Mouse (Mus musculus): ENCODE results near the gene Tbck. TPM values are rescaled to one million over a fixed set of nuclear protein-coding genes. Genes with fewer than 3 reads are reported as not detected.

Gene Tbck
- polyA plus RNA-seq, 1 experiment: 3.3 TPM

DNA sequence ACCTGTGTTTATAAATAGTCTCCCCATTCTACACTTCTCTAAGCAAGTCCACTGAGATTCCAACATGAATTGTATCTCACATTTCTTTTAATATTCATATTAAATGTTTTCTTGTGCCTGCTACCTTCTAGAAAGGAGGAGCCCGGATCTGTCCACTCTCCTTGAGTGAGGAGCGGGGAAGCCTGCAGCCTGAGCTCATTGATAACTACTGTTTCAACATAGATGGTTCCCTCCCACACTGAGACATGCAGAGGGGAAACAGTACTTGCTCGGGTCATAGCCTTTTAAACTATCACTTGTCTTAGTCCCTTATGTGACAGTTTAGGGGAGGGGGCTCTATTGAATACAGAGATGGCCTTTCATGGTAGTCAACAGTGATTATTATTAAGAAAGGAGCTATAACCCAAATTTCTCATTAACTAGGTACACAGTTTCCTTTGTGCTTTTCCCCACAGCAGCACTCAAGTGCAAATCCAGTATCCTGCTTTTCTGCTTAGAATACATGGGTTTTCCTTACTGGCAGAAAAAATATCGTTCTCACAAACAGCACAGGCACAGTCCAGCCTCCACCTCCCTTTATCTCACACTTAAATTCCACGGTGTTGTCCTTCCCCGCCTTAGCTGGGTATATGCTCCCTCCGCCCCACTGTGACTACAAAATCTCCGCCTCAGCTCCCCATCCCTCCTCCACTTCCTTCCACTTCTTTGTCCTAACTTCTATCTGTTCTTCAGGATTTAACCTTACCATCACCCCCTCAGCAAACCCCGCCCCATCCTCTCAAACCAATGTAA lies 130.0 kb downstream of the Tbck start:
- Histone ChIP-seq H3K27me3 (ENCODE audit: control insufficient read depth, insufficient read depth, insufficient read length) (no peaks in the 10 kb centered on the region), H3K4me2 (ENCODE audit: low read depth) (no peak overlapping the region), H3K36me3 (ENCODE audit: control insufficient read depth, insufficient read depth) (peaks cover 3% of the 10 kb centered on the region), H3K4me3 (no peak overlapping the region), H3K79me2 (ENCODE audit: control insufficient read depth, insufficient read depth) (no peaks in the 10 kb centered on the region), H3ac (ENCODE audit: control insufficient read depth, insufficient read length) (no peak overlapping the region)
- no peak for TF ChIP-seq TCF12 (IDR thresholded peaks at IDR 0.05; ENCODE audit: insufficient read depth, poor library complexity, severe bottlenecking)
- no peak for TF ChIP-seq MYOD1 (IDR thresholded peaks at IDR 0.05; ENCODE audit: control insufficient read depth in 1 of 3, insufficient read length in 2 of 3, low read depth in 2 of 3)
- no peak for TF ChIP-seq POLR2AphosphoS2 (IDR thresholded peaks at IDR 0.05; ENCODE audit: insufficient read length, low read depth)
- no peak for TF ChIP-seq REST (IDR thresholded peaks at IDR 0.05; ENCODE audit: insufficient read depth, insufficient read length)
- no peak for TF ChIP-seq MAX (IDR thresholded peaks at IDR 0.05; ENCODE audit: low read depth)
- no peak for TF ChIP-seq SRF (IDR thresholded peaks at IDR 0.05; ENCODE audit: control insufficient read depth, insufficient read length, low read depth)
- no peak for TF ChIP-seq USF1 (IDR thresholded peaks at IDR 0.05; ENCODE audit: low read depth)
- TF ChIP-seq TCF3 (IDR thresholded peaks at IDR 0.05; ENCODE audit: insufficient read length, low read depth): no peak
- no peak for TF ChIP-seq POLR2A (IDR thresholded peaks at IDR 0.05; ENCODE audit: insufficient read length, low read depth)
- TF ChIP-seq E2F4 (IDR thresholded peaks at IDR 0.05; ENCODE audit: insufficient read depth): no peak
- TF ChIP-seq MYOG (IDR thresholded peaks at IDR 0.05; ENCODE audit: control insufficient read depth in 1 of 3, insufficient read depth in 1 of 3, insufficient read length in 2 of 3, low read depth in 2 of 3): no peak
- no peak for TF ChIP-seq CEBPB (IDR thresholded peaks at IDR 0.05; ENCODE audit: insufficient read depth, poor library complexity, severe bottlenecking)

- Histone ChIP-seq H3ac (ENCODE audit: control insufficient read depth, insufficient read length) (no peak overlapping the region), H3K79me2 (ENCODE audit: control insufficient read depth, insufficient read depth) (no peaks in the 10 kb centered on the region), H3K27me3 (ENCODE audit: control insufficient read depth, insufficient read depth, insufficient read length) (no peaks in the 10 kb centered on the region), H3K4me3 (no peak overlapping the region), H3K36me3 (ENCODE audit: control insufficient read depth, insufficient read depth) (peaks cover 3% of the 10 kb centered on the region), H3K4me2 (ENCODE audit: low read depth) (no peak overlapping the region)
- TF ChIP-seq MAX (IDR thresholded peaks at IDR 0.05; ENCODE audit: low read depth) (no peak), E2F4 (IDR thresholded peaks at IDR 0.05; ENCODE audit: insufficient read depth) (no peak), POLR2A (IDR thresholded peaks at IDR 0.05; ENCODE audit: insufficient read length, low read depth) (no peak), REST (IDR thresholded peaks at IDR 0.05; ENCODE audit: insufficient read depth, insufficient read length) (no peak), SRF (IDR thresholded peaks at IDR 0.05; ENCODE audit: control insufficient read depth, insufficient read length, low read depth) (no peak), POLR2AphosphoS2 (IDR thresholded peaks at IDR 0.05; ENCODE audit: insufficient read length, low read depth) (no peak), USF1 (IDR thresholded peaks at IDR 0.05; ENCODE audit: low read depth) (no peak), MYOG (IDR thresholded peaks at IDR 0.05; ENCODE audit: control insufficient read depth in 1 of 3, insufficient read depth in 1 of 3, insufficient read length in 2 of 3, low read depth in 2 of 3) (no peak), MYOD1 (IDR thresholded peaks at IDR 0.05; ENCODE audit: control insufficient read depth in 1 of 3, insufficient read length in 2 of 3, low read depth in 2 of 3) (no peak), TCF3 (IDR thresholded peaks at IDR 0.05; ENCODE audit: insufficient read length, low read depth) (no peak), CEBPB (IDR thresholded peaks at IDR 0.05; ENCODE audit: insufficient read depth, poor library complexity, severe bottlenecking) (no peak), TCF12 (IDR thresholded peaks at IDR 0.05; ENCODE audit: insufficient read depth, poor library complexity, severe bottlenecking) (no peak)
Observed at GRCm38 (mm10) chr3:132814791-132815496, 131.0 kb downstream of the Tbck start.

DNA sequence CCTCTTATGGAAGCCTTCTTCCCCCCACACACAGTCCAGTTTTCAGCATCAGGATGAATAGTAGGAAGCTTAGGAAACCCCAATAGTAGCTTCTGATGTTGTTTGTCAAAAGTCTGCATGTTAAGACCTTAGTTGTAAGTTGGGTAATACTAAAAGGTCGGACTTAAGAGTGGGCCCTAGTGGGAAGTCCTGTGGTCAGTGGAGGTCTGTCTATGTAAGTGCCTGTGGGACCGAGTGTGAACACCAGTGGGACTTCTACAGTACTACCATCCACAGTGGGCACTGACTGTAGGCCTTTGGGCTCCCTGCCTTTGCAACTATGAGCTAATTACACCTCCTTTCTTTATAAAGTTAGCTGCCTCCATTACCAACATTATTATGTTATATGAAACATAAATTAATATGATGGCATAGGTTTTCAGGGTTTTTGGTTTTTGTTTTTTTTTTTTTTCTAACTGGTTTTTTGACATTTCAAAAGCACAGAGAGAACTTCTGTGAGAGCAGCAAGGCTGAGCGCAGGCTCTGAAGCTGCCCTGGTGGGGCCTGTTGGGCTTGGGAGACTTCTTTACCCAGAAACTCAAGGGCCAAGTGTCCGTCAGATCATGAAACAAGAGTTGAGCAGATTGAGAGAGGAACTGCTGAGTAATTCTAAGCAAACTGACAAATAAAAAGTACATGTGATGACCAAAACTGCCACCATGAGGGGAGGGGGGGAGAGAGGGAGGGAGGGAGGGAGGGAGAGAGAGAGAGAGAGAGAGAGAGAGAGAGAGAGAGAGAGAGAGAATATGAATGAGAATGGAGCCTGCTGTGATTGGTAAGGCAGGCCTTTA lies 131.8 kb downstream of the Tbck start:
- Histone ChIP-seq H3K36me3 (ENCODE audit: control insufficient read depth, insufficient read depth) (peaks cover 3% of the 10 kb centered on the region), H3K27me3 (ENCODE audit: control insufficient read depth, insufficient read depth, insufficient read length) (no peaks in the 10 kb centered on the region), H3K79me2 (ENCODE audit: control insufficient read depth, insufficient read depth) (no peaks in the 10 kb centered on the region), H3K4me2 (ENCODE audit: low read depth) (no peak overlapping the region), H3ac (ENCODE audit: control insufficient read depth, insufficient read length) (no peak overlapping the region), H3K4me3 (no peak overlapping the region)
- no peak for TF ChIP-seq POLR2AphosphoS2 (IDR thresholded peaks at IDR 0.05; ENCODE audit: insufficient read length, low read depth)
- TF ChIP-seq MYOD1 (IDR thresholded peaks at IDR 0.05; ENCODE audit: control insufficient read depth in 1 of 3, insufficient read length in 2 of 3, low read depth in 2 of 3): no peak
- no peak for TF ChIP-seq POLR2A (IDR thresholded peaks at IDR 0.05; ENCODE audit: insufficient read length, low read depth)
- no peak for TF ChIP-seq TCF12 (IDR thresholded peaks at IDR 0.05; ENCODE audit: insufficient read depth, poor library complexity, severe bottlenecking)
- TF ChIP-seq MYOG (IDR thresholded peaks at IDR 0.05; ENCODE audit: control insufficient read depth in 1 of 3, insufficient read depth in 1 of 3, insufficient read length in 2 of 3, low read depth in 2 of 3): no peak
- TF ChIP-seq MAX (IDR thresholded peaks at IDR 0.05; ENCODE audit: low read depth): no peak
- no peak for TF ChIP-seq TCF3 (IDR thresholded peaks at IDR 0.05; ENCODE audit: insufficient read length, low read depth)
- TF ChIP-seq SRF (IDR thresholded peaks at IDR 0.05; ENCODE audit: control insufficient read depth, insufficient read length, low read depth): no peak
- TF ChIP-seq CEBPB (IDR thresholded peaks at IDR 0.05; ENCODE audit: insufficient read depth, poor library complexity, severe bottlenecking): no peak
- TF ChIP-seq USF1 (IDR thresholded peaks at IDR 0.05; ENCODE audit: low read depth): no peak
- TF ChIP-seq REST (IDR thresholded peaks at IDR 0.05; ENCODE audit: insufficient read depth, insufficient read length): no peak
- TF ChIP-seq E2F4 (IDR thresholded peaks at IDR 0.05; ENCODE audit: insufficient read depth): no peak

- no peaks in the 10 kb centered on the region for H3K27me3 ChIP-seq (ENCODE audit: control insufficient read depth, insufficient read depth, insufficient read length)
- no peak overlapping the region for H3K4me3 ChIP-seq
- no peak overlapping the region for H3K4me2 ChIP-seq (ENCODE audit: low read depth)
- no peak overlapping the region for H3ac ChIP-seq (ENCODE audit: control insufficient read depth, insufficient read length)
- H3K79me2 ChIP-seq (ENCODE audit: control insufficient read depth, insufficient read depth): no peaks in the 10 kb centered on the region
- no peak for TF ChIP-seq E2F4 (IDR thresholded peaks at IDR 0.05; ENCODE audit: insufficient read depth)
- no peak for TF ChIP-seq MYOD1 (IDR thresholded peaks at IDR 0.05; ENCODE audit: control insufficient read depth in 1 of 3, insufficient read length in 2 of 3, low read depth in 2 of 3)
- no peak for TF ChIP-seq CEBPB (IDR thresholded peaks at IDR 0.05; ENCODE audit: insufficient read depth, poor library complexity, severe bottlenecking)
- no peak for TF ChIP-seq SRF (IDR thresholded peaks at IDR 0.05; ENCODE audit: control insufficient read depth, insufficient read length, low read depth)
- no peak for TF ChIP-seq USF1 (IDR thresholded peaks at IDR 0.05; ENCODE audit: low read depth)
- no peak for TF ChIP-seq REST (IDR thresholded peaks at IDR 0.05; ENCODE audit: insufficient read depth, insufficient read length)
- TF ChIP-seq TCF3 (IDR thresholded peaks at IDR 0.05; ENCODE audit: insufficient read length, low read depth): no peak
- TF ChIP-seq POLR2A (IDR thresholded peaks at IDR 0.05; ENCODE audit: insufficient read length, low read depth): no peak
- TF ChIP-seq POLR2AphosphoS2 (IDR thresholded peaks at IDR 0.05; ENCODE audit: insufficient read length, low read depth): no peak
- H3K36me3 ChIP-seq (ENCODE audit: control insufficient read depth, insufficient read depth): no peaks in the 10 kb centered on the region
Observed at GRCm38 (mm10) chr3:132819408-132819807, 135.5 kb downstream of the Tbck start.
